Mouse (Mus musculus) liver, embryonic 14.5 days (tissue): ENCODE measurements around the gene Hspbap1. TPM values are rescaled to one million over a fixed set of nuclear protein-coding genes. Genes with fewer than 3 reads are reported as not detected.

Experiments
- ATAC-seq: fragments of 200-750 bp; cut with Nextera tagmentation; 2 replicates; pipeline ENCODE4 v1.8.0; 2017; ENCODE audit warnings: moderate number of reproducible peaks, mild to moderate bottlenecking, moderate library complexity; ENCODE audit not compliant: insufficient read depth
- DNase-seq, 3 experiments: peaks; one replicate each; pipeline ENCODE4 v3.0.0-alpha.2; 2012 to 2013; ENCODE audit warnings: low read depth in 3 of 3, low spot score in 3 of 3
- H3K27ac ChIP-seq: fragments of 300-500 bp; sonication (generic); 2 replicates; pipeline ENCODE4 v1.5.1; 2014; ENCODE audit warnings: moderate library complexity, mild to moderate bottlenecking, control low read depth, inconsistent platforms
- H3K27me3 ChIP-seq: fragments of 300-500 bp; sonication (generic); 2 replicates; pipeline ENCODE4 v1.6.1; 2014; ENCODE audit warnings: mild to moderate bottlenecking, low read length, moderate library complexity; ENCODE audit not compliant: control insufficient read depth, insufficient read depth
- H3K36me3 ChIP-seq: fragments of 300-500 bp; sonication (generic); replicated peaks from 2 replicates; pipeline ENCODE4 v1.6.1; 2014; ENCODE audit warnings: low read depth; ENCODE audit not compliant: control insufficient read depth, insufficient read depth
- H3K4me1 ChIP-seq, 2 experiments: fragments of 200-500 bp in 1 of 2; fragments of 300-500 bp in 1 of 2; sonication (generic) in 1 of 2; replicated peaks; 2 replicates each; pipeline ENCODE4 v1.6.1; 2012 to 2014; ENCODE audit warnings: antibody characterized with exemption in 1 of 2, inconsistent platforms in 1 of 2, low read length in 1 of 2; ENCODE audit not compliant: control insufficient read depth in 2 of 2, insufficient read depth in 2 of 2
- H3K4me2 ChIP-seq: fragments of 300-500 bp; sonication (generic); 2 replicates; pipeline ENCODE4 v1.6.1; 2014; ENCODE audit warnings: low read depth, mild to moderate bottlenecking, control low read depth, moderate library complexity
- H3K4me3 ChIP-seq, 2 experiments: fragments of 200-500 bp in 1 of 2; fragments of 300-500 bp in 1 of 2; sonication (generic) in 1 of 2; 2 replicates each; pipeline ENCODE4 v1.5.1; 2012 to 2014; ENCODE audit warnings: low read depth in 2 of 2, low read length in 2 of 2, mild to moderate bottlenecking in 2 of 2, control low read depth in 1 of 2, inconsistent platforms in 1 of 2, moderate library complexity in 1 of 2; ENCODE audit not compliant: insufficient read depth in 1 of 2
- H3K9ac ChIP-seq: fragments of 300-500 bp; sonication (generic); replicated peaks from 2 replicates; pipeline ENCODE4 v1.6.1; 2014; ENCODE audit warnings: mild to moderate bottlenecking, control low read depth, moderate library complexity
- H3K9me3 ChIP-seq: fragments of 300-500 bp; sonication (generic); 2 replicates; pipeline ENCODE4 v1.6.1; 2016; ENCODE audit warnings: low read length, mixed read lengths; ENCODE audit not compliant: control insufficient read depth
- CTCF ChIP-seq: IDR thresholded peaks from 2 replicates; pipeline ENCODE4 v1.5.1; 2016; ENCODE audit warnings: antibody characterized with exemption, low read depth, control low read depth
- EP300 ChIP-seq: IDR thresholded peaks from 2 replicates; pipeline ENCODE4 v1.6.1; 2016; ENCODE audit warnings: antibody characterized with exemption, low read depth
- WGBS: fragments of 180-500 bp; shearing (Covaris S2); extraction: QIAGEN DNeasy Blood & Tissue Kit; methylation state at CpG from one replicate; pipeline ENCODE4 v1.1.7; 2014; ENCODE audit not compliant: insufficient replicate concordance; 5-methylcytosine and 5-hydroxymethylcytosine counted together
- polyA plus RNA-seq, 2 experiments: library from polyadenylated mRNA; depleted of rRNA in 1 of 2; stranded (reverse) in 1 of 2; unstranded in 1 of 2; fragments of >200 nt; fragmentation: Nextera tagmentation in 1 of 2; extraction: Ambion mirVana in 1 of 2; gene quantifications; 2 replicates each; pipeline versions ENCODE4 v1.2.1 to v1.2.3; 2012 to 2014

The Hspbap1 gene
- polyA plus RNA-seq, 2 experiments: 12.8 to 15.3 TPM

DNA sequence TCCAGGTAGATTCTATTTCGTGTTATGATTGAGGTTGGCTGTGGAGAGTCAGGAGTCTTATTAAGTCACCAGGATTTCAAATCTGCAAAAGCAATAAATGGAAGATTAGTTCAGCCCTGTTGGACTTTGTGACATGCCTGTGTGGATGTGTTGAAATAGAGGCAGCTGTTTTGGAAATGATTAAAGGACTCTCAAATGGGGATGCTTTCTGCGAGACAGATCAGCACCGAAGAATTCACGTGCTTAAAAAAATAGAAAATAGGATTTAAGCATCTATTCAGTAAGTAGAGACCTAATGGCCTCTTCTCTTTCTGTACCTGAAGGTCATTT, 37.5 kb downstream of the Hspbap1 start:
- peak overlapping the region; percentile 67 for H3K9ac ChIP-seq

DNA sequence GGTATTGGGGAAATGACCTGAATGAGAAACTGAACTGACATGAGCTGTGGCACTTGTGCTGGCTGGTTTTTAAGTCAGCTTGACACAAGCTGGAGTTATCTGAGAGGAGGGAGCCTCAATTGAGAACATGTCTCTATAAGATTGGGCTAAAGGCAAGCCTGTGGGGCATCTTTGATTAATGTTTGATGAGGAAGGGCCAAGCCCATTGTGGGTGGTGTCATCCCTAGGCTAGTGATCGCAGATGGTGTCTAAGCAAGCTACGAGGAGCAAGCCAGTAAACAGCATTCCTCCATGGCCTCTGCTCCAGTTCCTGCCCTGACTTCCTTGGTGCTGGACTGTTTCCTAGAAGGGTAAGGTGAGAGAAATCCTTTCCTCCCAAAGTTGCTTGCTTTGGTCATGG, 38.7 kb downstream of the Hspbap1 start:
- Histone ChIP-seq H3K27me3 (no peaks in the 10 kb centered on the region), H3K4me1 (peaks cover 31 to 36% of the 10 kb centered on the region in 2 experiments), H3K9me3 (peaks cover 9% of the 10 kb centered on the region), H3K4me2 (peak overlapping the region; percentile 81), H3K9ac (peak overlapping the region; percentile 79), H3K4me3 (peak overlapping the region; percentile 57 to 58), H3K27ac (peak overlapping the region; percentile 96), H3K36me3 (peaks cover 15% of the 10 kb centered on the region)
- 62% methylated on average over 2 of the region's 2 CpGs for WGBS
- TF ChIP-seq EP300: peak; percentile 87
- TF ChIP-seq CTCF: no peak
- peak; percentile 68 to 76 (median 70) for DNase-seq
- peak; percentile 80 for ATAC-seq

More for the DNA sequence above, 37.5 kb downstream of the Hspbap1 start:
- TF ChIP-seq EP300 (peak; percentile 3; the same call in 1 of the 2 replicates), CTCF (no peak)
- H3K4me2 ChIP-seq: peak overlapping the region; percentile 81
- no peak for DNase-seq
- peak overlapping the region; percentile 35 to 58 for H3K4me3 ChIP-seq
- H3K36me3 ChIP-seq: peaks cover 13% of the 10 kb centered on the region
- peak; percentile 57; the same call in 1 of the 2 replicates for ATAC-seq
- peak overlapping the region; percentile 96 for H3K27ac ChIP-seq
- WGBS: 17% methylated on average over 4 of the region's 4 CpGs
- peaks cover 31 to 36% of the 10 kb centered on the region in 2 experiments for H3K4me1 ChIP-seq
- H3K9me3 ChIP-seq: peaks cover 9% of the 10 kb centered on the region
- H3K27me3 ChIP-seq: no peaks in the 10 kb centered on the region

GRCm38 (mm10) chr16:35813119-35813518, 42.9 kb downstream of the Hspbap1 start:
- peaks cover 39% of the 10 kb centered on the region for H3K36me3 ChIP-seq
- TF ChIP-seq EP300 (no peak), CTCF (no peak)

DNA sequence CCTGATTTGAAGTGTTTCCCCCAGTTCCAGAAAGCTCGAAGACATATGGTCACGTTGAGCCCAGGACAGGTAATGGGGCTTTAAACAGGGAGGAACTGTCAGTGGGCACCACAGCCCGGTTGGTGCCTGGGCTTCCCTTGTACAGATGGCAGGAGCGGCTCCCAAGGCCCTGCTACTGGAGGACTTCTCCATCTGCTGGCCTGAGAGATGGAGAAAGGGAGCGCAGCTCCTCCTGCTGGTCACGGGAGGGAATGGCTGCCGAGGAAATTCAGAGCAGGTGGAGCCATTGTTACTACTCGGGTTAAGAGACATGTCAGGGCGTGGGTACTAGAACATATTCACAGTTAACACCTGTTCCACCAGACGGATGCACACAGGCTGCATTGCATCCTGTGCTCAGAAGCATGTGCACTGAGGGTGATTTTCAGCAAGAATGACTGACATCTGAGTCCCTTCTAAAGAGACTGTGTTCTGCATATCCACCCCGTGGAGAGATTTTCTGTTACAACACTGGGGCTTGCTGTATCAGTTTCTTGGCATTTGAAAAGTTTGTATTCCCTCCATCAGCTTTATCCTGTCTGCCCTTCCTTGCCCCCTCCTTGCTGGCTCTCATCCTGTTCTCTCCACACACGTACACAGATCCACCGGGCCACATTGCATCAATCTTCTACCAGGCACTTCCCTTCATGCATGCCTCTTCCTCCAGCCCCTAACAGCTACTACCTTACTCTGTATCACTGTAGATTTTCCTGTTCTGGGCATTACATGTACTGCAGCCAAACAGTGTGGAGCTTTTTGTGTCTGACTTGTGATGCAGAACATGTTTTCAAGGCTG, 47.3 kb downstream of the Hspbap1 start:
- no peaks in the 10 kb centered on the region for H3K4me1 ChIP-seq
- no peak overlapping the region for H3K4me2 ChIP-seq
- TF ChIP-seq EP300 (no peak), CTCF (peak; percentile 100)
- 32% methylated on average over 13 of the region's 13 CpGs for WGBS
- ATAC-seq (peak; percentile 70), DNase-seq (peak in 2 of 3 experiments; percentile 51 to 62)
- no peaks in the 10 kb centered on the region for H3K9me3 ChIP-seq
- peaks cover 50% of the 10 kb centered on the region for H3K36me3 ChIP-seq
- H3K9ac ChIP-seq: no peak overlapping the region
- H3K4me3 ChIP-seq: no peak overlapping the region
- H3K27ac ChIP-seq: no peak overlapping the region
- no peaks in the 10 kb centered on the region for H3K27me3 ChIP-seq

More at GRCm38 (mm10) chr16:35813119-35813518, 42.9 kb downstream of the Hspbap1 start:
- WGBS: 64% methylated on average over 3 of the region's 3 CpGs
- no peaks in the 10 kb centered on the region for H3K27me3 ChIP-seq
- DNase-seq (no peak), ATAC-seq (no peak)
- no peak overlapping the region for H3K27ac ChIP-seq
- H3K4me1 ChIP-seq: peaks cover 13 to 15% of the 10 kb centered on the region in 2 experiments
- no peak overlapping the region for H3K4me2 ChIP-seq
- H3K4me3 ChIP-seq: no peak overlapping the region
- no peak overlapping the region for H3K9ac ChIP-seq
- peaks cover 9% of the 10 kb centered on the region for H3K9me3 ChIP-seq

DNA sequence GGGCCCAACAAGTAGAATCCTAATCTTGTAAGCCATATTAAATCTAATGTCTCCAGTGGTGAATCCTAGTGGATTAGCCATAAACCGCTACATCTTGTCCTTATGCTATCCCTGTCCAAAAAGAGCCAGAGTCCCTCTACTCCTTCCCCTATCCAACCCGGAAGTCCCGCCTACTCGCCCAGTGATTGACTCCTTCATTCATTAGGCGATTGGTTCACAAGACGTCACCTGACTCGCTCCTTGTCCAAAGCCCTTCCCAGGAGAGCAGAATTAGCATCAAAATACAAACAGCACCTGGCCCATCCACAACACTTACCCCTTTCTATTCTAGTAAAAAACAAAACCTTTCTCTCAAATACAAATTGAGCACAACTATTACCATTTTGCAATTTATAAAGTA, 59.8 kb downstream of the Hspbap1 start:
- 40% methylated on average over 7 of the region's 7 CpGs for WGBS
- H3K9me3 ChIP-seq: no peaks in the 10 kb centered on the region
- H3K4me2 ChIP-seq: no peak overlapping the region
- H3K4me1 ChIP-seq: no peaks in the 10 kb centered on the region
- H3K4me3 ChIP-seq: no peak overlapping the region
- H3K27ac ChIP-seq: no peak overlapping the region
- no peak for DNase-seq
- peaks cover 19% of the 10 kb centered on the region for H3K36me3 ChIP-seq
- no peak for ATAC-seq
- H3K9ac ChIP-seq: no peak overlapping the region
- TF ChIP-seq CTCF: no peak
- TF ChIP-seq EP300: no peak
- no peaks in the 10 kb centered on the region for H3K27me3 ChIP-seq
